Mouse (Mus musculus) hindbrain, embryonic 15.5 days (tissue): ENCODE results near the gene Ptger1. TPM values are rescaled to one million over a fixed set of nuclear protein-coding genes. Genes with fewer than 3 reads are reported as not detected.
A peak's percentile ranks its signal among the peaks of the same experiment; 100 is the strongest.

Source experiments
- ATAC-seq: fragments of 200-750 bp; cut with Nextera tagmentation; 2 replicates; pipeline ENCODE4 v1.8.0; 2017; ENCODE audit warnings: low read depth, moderate number of reproducible peaks, moderate TSS enrichment; ENCODE audit not compliant: low FRiP score
- H3K27ac ChIP-seq: fragments of 300-500 bp; sonication (generic); replicated peaks from 2 replicates; pipeline ENCODE4 v1.5.1; 2015; ENCODE audit warnings: mild to moderate bottlenecking, inconsistent platforms
- H3K27me3 ChIP-seq: fragments of 300-500 bp; sonication (generic); 2 replicates; pipeline ENCODE4 v1.6.1; 2015; ENCODE audit warnings: control low read depth, inconsistent platforms
- H3K36me3 ChIP-seq: fragments of 300-500 bp; sonication (generic); 2 replicates; pipeline ENCODE4 v1.6.1; 2015; ENCODE audit warnings: control low read depth, inconsistent platforms
- H3K4me1 ChIP-seq: fragments of 300-500 bp; sonication (generic); replicated peaks from 2 replicates; pipeline ENCODE4 v1.6.1; 2015; ENCODE audit warnings: control low read depth, inconsistent platforms
- H3K4me2 ChIP-seq: fragments of 300-500 bp; sonication (generic); 2 replicates; pipeline ENCODE4 v1.6.1; 2015; ENCODE audit warnings: moderate library complexity, mild to moderate bottlenecking, inconsistent platforms
- H3K4me3 ChIP-seq: fragments of 300-500 bp; sonication (generic); 2 replicates; pipeline ENCODE4 v1.5.1; 2015; ENCODE audit warnings: mild to moderate bottlenecking, inconsistent platforms
- H3K9ac ChIP-seq: fragments of 300-500 bp; sonication (generic); 2 replicates; pipeline ENCODE4 v1.6.1; 2015; ENCODE audit warnings: inconsistent platforms
- H3K9me3 ChIP-seq: fragments of 300-500 bp; sonication (generic); 2 replicates; pipeline ENCODE4 v1.6.1; 2016; ENCODE audit warnings: control low read depth, inconsistent platforms
- WGBS: fragments of 180-500 bp; shearing (Covaris S2); methylation state at CpG from one replicate; pipeline ENCODE4 v1.1.7; 2015; 5-methylcytosine and 5-hydroxymethylcytosine counted together
- polyA plus RNA-seq: library from polyadenylated mRNA; unstranded; fragments of >200 nt; fragmentation: Nextera tagmentation; extraction: Ambion mirVana; gene quantifications from 2 replicates; pipeline ENCODE4 v1.2.1, GENCODE M21; 2015

The Ptger1 gene
- polyA plus RNA-seq, 1 experiment from 2014 or later = 1.0 TPM

GRCm38 (mm10) chr8:83660995-83661680 is 5.3 kb upstream of the Ptger1 start:
- Histone ChIP-seq H3K4me1 (peaks cover 38% of the 10 kb centered on the region), H3K4me3 (no peak overlapping the region), H3K27ac (0 out of 2 replicates have a peak overlapping the region, but pooled peaks have one; percentile 35), H3K4me2 (peak overlapping the region; percentile 27; the same call in 1 of the 2 replicates), H3K27me3 (no peaks in the 10 kb centered on the region), H3K9ac (no peak overlapping the region), H3K36me3 (no peaks in the 10 kb centered on the region), H3K9me3 (no peaks in the 10 kb centered on the region)
- WGBS = 26% methylated on average over 22 of the region's 22 CpGs
- ATAC-seq = peak; percentile 19; the same call in 1 of the 2 replicates

GRCm38 (mm10) chr8:83662421-83662826 is 4.1 kb upstream of the Ptger1 start:
- Histone ChIP-seq H3K4me1 (peaks cover 49% of the 10 kb centered on the region), H3K27ac (0 out of 2 replicates have a peak overlapping the region, but pooled peaks have one; percentile 3), H3K9ac (no peak overlapping the region), H3K36me3 (no peaks in the 10 kb centered on the region), H3K27me3 (no peaks in the 10 kb centered on the region), H3K9me3 (no peaks in the 10 kb centered on the region), H3K4me2 (no peak overlapping the region), H3K4me3 (no peak overlapping the region)
- ATAC-seq = peak; percentile 31; the same call in 1 of the 2 replicates
- 11% methylated on average over 4 of the region's 4 CpGs for WGBS

GRCm38 (mm10) chr8:83664096-83664495 is 2.4 kb upstream of the Ptger1 start:
- ATAC-seq = no peak
- Histone ChIP-seq H3K27ac (no peak overlapping the region), H3K4me3 (no peak overlapping the region), H3K9ac (no peak overlapping the region), H3K4me2 (no peak overlapping the region), H3K9me3 (no peaks in the 10 kb centered on the region), H3K36me3 (no peaks in the 10 kb centered on the region), H3K27me3 (no peaks in the 10 kb centered on the region), H3K4me1 (peaks cover 62% of the 10 kb centered on the region)
- 88% methylated on average over 13 of the region's 13 CpGs for WGBS

- Histone ChIP-seq H3K36me3 (peaks cover 3% of the 10 kb centered on the region; the same call in 1 of the 2 replicates), H3K4me2 (no peak overlapping the region), H3K9me3 (no peaks in the 10 kb centered on the region), H3K27ac (no peak overlapping the region), H3K27me3 (no peaks in the 10 kb centered on the region), H3K9ac (no peak overlapping the region), H3K4me3 (no peak overlapping the region), H3K4me1 (peaks cover 59% of the 10 kb centered on the region)
- ATAC-seq = no peak
- 51% methylated on average over 2 of the region's 2 CpGs for WGBS
These were observed 1.4 kb upstream of the Ptger1 start for GRCm38 (mm10) chr8:83664931-83665625.

- H3K4me2 ChIP-seq = no peak overlapping the region
- H3K9me3 ChIP-seq = no peaks in the 10 kb centered on the region
- WGBS = 75% methylated on average over 3 of the region's 3 CpGs
- H3K36me3 ChIP-seq = peaks cover 19% of the 10 kb centered on the region
- no peak overlapping the region for H3K9ac ChIP-seq
- H3K4me1 ChIP-seq = peaks cover 43% of the 10 kb centered on the region
- peak overlapping the region; percentile 5; the same call in 1 of the 2 replicates for H3K27ac ChIP-seq
- no peak overlapping the region for H3K4me3 ChIP-seq
- no peak for ATAC-seq
- no peaks in the 10 kb centered on the region for H3K27me3 ChIP-seq
These were observed 372 bp downstream of the Ptger1 start for GRCm38 (mm10) chr8:83666866-83667234.

GRCm38 (mm10) chr8:83667526-83667925 is 1.0 kb downstream of the Ptger1 start:
- Histone ChIP-seq H3K4me3 (no peak overlapping the region), H3K9me3 (no peaks in the 10 kb centered on the region), H3K4me1 (peaks cover 37% of the 10 kb centered on the region), H3K9ac (no peak overlapping the region), H3K27me3 (no peaks in the 10 kb centered on the region), H3K36me3 (peaks cover 26% of the 10 kb centered on the region), H3K27ac (peak overlapping the region; percentile 57; the same call in 1 of the 2 replicates), H3K4me2 (peak overlapping the region; percentile 66)
- WGBS = 81% methylated on average over 10 of the region's 10 CpGs
- no peak for ATAC-seq

- peaks cover 33% of the 10 kb centered on the region for H3K36me3 ChIP-seq
- H3K27me3 ChIP-seq = no peaks in the 10 kb centered on the region
- no peaks in the 10 kb centered on the region for H3K9me3 ChIP-seq
- peaks cover 35% of the 10 kb centered on the region for H3K4me1 ChIP-seq
- H3K4me3 ChIP-seq = peak overlapping the region; percentile 32
- WGBS = 20% methylated on average over 80 of the region's 80 CpGs
- H3K9ac ChIP-seq = peak overlapping the region; percentile 38
- peak overlapping the region; percentile 57 for H3K27ac ChIP-seq
- peak; percentile 46 for ATAC-seq
- H3K4me2 ChIP-seq = peak overlapping the region; percentile 66
These were observed 1.8 kb downstream of the Ptger1 start for GRCm38 (mm10) chr8:83668010-83668916.

- WGBS = 78% methylated on average over 16 of the region's 16 CpGs
- ATAC-seq = no peak
- H3K9ac ChIP-seq = no peak overlapping the region
- no peaks in the 10 kb centered on the region for H3K27me3 ChIP-seq
- peaks cover 35% of the 10 kb centered on the region for H3K36me3 ChIP-seq
- H3K4me2 ChIP-seq = peak overlapping the region; percentile 66; the same call in 1 of the 2 replicates
- peaks cover 35% of the 10 kb centered on the region for H3K4me1 ChIP-seq
- H3K4me3 ChIP-seq = no peak overlapping the region
- no peak overlapping the region for H3K27ac ChIP-seq
- H3K9me3 ChIP-seq = no peaks in the 10 kb centered on the region
These were observed 2.5 kb downstream of the Ptger1 start for GRCm38 (mm10) chr8:83669013-83669412.

- no peaks in the 10 kb centered on the region for H3K27me3 ChIP-seq
- WGBS = 62% methylated on average over 5 of the region's 5 CpGs
- H3K4me2 ChIP-seq = no peak overlapping the region
- ATAC-seq = no peak
- H3K27ac ChIP-seq = no peak overlapping the region
- H3K4me3 ChIP-seq = no peak overlapping the region
- peaks cover 8% of the 10 kb centered on the region for H3K4me1 ChIP-seq
- no peaks in the 10 kb centered on the region for H3K9me3 ChIP-seq
- peaks cover 59% of the 10 kb centered on the region for H3K36me3 ChIP-seq
- H3K9ac ChIP-seq = no peak overlapping the region
These were observed 6.5 kb downstream of the Ptger1 start for GRCm38 (mm10) chr8:83672936-83673335.

- WGBS = 91% methylated on average over 5 of the region's 5 CpGs
- ATAC-seq = no peak
These were observed 8.0 kb downstream of the Ptger1 start for GRCm38 (mm10) chr8:83674497-83674896.

GRCm38 (mm10) chr8:83679866-83680265 is 13.4 kb downstream of the Ptger1 start:
- Histone ChIP-seq H3K27ac (no peak overlapping the region), H3K4me1 (no peaks in the 10 kb centered on the region), H3K9ac (no peak overlapping the region), H3K9me3 (no peaks in the 10 kb centered on the region), H3K4me2 (no peak overlapping the region), H3K36me3 (peaks cover 91% of the 10 kb centered on the region), H3K27me3 (no peaks in the 10 kb centered on the region), H3K4me3 (no peak overlapping the region)
- no peak for ATAC-seq
- 93% methylated on average over 12 of the region's 12 CpGs for WGBS

More at GRCm38 (mm10) chr8:83674497-83674896, 8.0 kb downstream of the Ptger1 start:
- H3K9ac ChIP-seq = no peak overlapping the region
- H3K4me1 ChIP-seq = no peaks in the 10 kb centered on the region
- no peak overlapping the region for H3K4me2 ChIP-seq
- H3K27me3 ChIP-seq = no peaks in the 10 kb centered on the region
- no peaks in the 10 kb centered on the region for H3K9me3 ChIP-seq
- no peak overlapping the region for H3K27ac ChIP-seq
- peaks cover 75% of the 10 kb centered on the region for H3K36me3 ChIP-seq
- no peak overlapping the region for H3K4me3 ChIP-seq
